Mouse (Mus musculus) liver, adult 2 months (tissue): ENCODE measurements around the gene Rdh5.

ENCODE experiments used
- CTCF ChIP-seq: fragments of 200-500 bp; IDR thresholded peaks from 2 replicates; pipeline ENCODE4 v1.5.1; 2011; ENCODE audit warnings: low read depth, low read length, control low read depth
- POLR2A ChIP-seq: fragments of 200-500 bp; IDR thresholded peaks from 2 replicates; pipeline ENCODE4 v1.6.1; 2011; ENCODE audit warnings: low read length, control low read depth; ENCODE audit not compliant: insufficient read depth; ENCODE audit errors: extremely low read depth

- TF ChIP-seq CTCF (no peak), POLR2A (no peak)
Measured at GRCm38 (mm10) chr10:128897501-128897900, 25.2 kb downstream of the Rdh5 start.
